Mouse (Mus musculus) bone marrow, adult 2 months (tissue): ENCODE data around the gene Nme7. TPM values are rescaled to one million over a fixed set of nuclear protein-coding genes. Genes with fewer than 3 reads are reported as not detected.

ENCODE experiments used
- H3K27ac ChIP-seq: fragments of 200-500 bp; 2 replicates; pipeline ENCODE4 v1.5.1; 2012; ENCODE audit warnings: low read depth, mild to moderate bottlenecking, control low read depth, inconsistent platforms, low read length; ENCODE audit not compliant: control insufficient read depth, poor library complexity, insufficient read depth
- H3K4me1 ChIP-seq: fragments of 200-500 bp; 2 replicates; pipeline ENCODE4 v1.6.1; 2011; ENCODE audit warnings: low read length; ENCODE audit not compliant: control insufficient read depth, insufficient read depth
- H3K4me3 ChIP-seq: fragments of 200-500 bp; replicated peaks from 2 replicates; pipeline ENCODE3; 2011; ENCODE audit warnings: mild to moderate bottlenecking, low read depth, low read length, control low read depth; ENCODE audit not compliant: control insufficient read depth
- CTCF ChIP-seq: fragments of 200-500 bp; IDR thresholded peaks from 2 replicates; pipeline ENCODE4 v1.5.1; 2011; ENCODE audit warnings: low read length, control low read depth; ENCODE audit not compliant: control insufficient read depth, insufficient read depth
- POLR2A ChIP-seq: fragments of 200-500 bp; IDR thresholded peaks from 2 replicates; pipeline ENCODE4 v1.6.1; 2011; ENCODE audit warnings: low read depth, mild to moderate bottlenecking, control low read depth, low read length, borderline replicate concordance; ENCODE audit not compliant: control insufficient read depth
- WGBS: fragments of 180-500 bp; shearing (Covaris S2); methylation state at CpG from one replicate; pipeline ENCODE4 v1.1.7; 2018; 5-methylcytosine and 5-hydroxymethylcytosine counted together
- polyA plus RNA-seq: library from polyadenylated mRNA; stranded (reverse); fragments of >200 nt; gene quantifications from 2 replicates; pipeline ENCODE4 v1.2.4, GENCODE M21; 2011; ENCODE audit warnings: low replicate concordance; ENCODE audit not compliant: missing spikeins, insufficient read depth, insufficient read length

Gene Nme7
- polyA plus RNA-seq, 1 experiment = 16.5 TPM

DNA sequence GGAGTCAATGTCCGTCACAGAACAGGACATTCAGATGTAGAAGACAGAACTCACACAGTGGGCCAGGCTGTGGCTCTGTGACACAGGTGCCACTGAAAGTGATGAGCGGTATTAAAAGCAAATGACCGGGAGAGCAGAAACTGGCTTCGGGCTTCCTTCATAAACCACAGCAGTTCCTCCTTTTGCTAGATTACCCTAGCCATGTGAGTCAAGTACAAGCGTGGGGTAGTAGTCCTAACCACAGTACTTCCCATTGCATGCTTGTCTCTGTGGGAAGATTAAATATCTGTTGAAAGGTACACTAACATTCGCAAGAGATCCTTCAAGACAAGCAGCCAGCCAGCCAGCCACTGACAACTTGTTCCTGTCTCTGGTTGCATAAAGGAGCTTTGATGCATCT is 136.3 kb downstream of the Nme7 start:
- Histone ChIP-seq H3K4me3 (no peak overlapping the region), H3K4me1 (peaks cover 9% of the 10 kb centered on the region), H3K27ac (peak overlapping the region; percentile 12; the same call in 1 of the 2 replicates)
- TF ChIP-seq CTCF (no peak), POLR2A (no peak)
- WGBS = 5% methylated on average over 6 of the region's 6 CpGs

DNA sequence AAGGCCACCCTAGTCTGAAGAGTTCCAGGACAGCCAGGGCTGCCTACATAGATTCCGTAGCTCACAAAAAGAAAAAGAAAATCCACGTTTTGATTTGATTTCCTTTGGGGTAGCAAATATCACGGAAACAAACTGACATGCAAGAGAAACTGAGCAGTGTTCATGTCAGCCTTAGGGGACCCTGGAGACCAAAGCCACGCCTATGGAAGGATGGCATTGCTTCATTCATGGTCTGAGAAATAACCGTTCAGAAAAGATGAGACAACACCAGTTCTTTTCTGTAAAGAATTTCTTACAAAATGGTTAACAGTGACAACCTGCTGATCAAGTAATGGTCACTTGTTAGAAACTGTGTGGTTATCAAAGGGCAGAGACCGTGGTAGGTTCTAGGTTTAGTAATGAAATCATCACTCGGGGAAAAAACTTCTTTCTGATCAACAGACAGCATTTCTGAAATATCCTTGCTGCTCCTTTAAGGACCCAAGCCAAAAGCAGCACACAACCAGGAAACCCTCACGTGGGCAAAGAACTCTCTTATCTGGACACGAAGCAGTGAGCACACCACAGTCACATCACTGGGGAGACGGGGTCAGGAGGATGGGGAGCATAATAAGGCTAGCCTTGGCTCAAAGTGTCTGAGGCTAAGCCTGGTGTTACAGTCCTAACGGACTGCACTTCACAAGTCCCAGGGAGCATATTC is 136.9 kb downstream of the Nme7 start:
- Histone ChIP-seq H3K4me3 (no peak overlapping the region), H3K27ac (peak overlapping the region; percentile 37), H3K4me1 (peaks cover 9% of the 10 kb centered on the region)
- TF ChIP-seq CTCF = no peak
- no peak for TF ChIP-seq POLR2A
- 28% methylated on average over 11 of the region's 11 CpGs for WGBS

DNA sequence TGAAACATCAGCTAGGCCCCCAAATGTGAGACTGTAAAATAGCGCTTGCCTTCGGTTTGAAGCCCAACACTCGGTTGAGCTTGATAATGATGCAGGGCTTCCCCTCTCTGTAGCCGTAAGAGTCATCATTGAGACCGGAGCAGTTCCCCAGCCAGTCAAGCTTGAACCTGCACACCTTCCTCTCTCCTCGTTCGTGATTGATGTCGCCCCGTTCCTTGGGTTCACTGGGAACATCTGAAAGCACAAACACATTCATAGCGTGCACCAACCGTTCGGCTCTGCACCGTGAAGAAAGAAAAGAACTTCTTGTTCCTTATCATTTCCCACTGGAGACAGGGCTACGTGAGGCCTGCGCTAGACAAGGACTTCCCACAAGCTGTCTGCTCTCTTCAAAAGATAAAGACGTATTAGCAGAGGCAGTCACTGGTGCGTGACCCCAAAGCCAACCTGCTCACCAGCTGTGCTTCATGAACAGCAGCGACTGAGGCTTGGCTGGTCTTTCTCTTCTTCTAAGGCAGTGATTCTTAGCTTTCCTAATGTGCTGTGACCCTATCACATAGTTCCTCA is 137.6 kb downstream of the Nme7 start:
- H3K4me1 ChIP-seq = peaks cover 9% of the 10 kb centered on the region
- no peak for TF ChIP-seq CTCF
- TF ChIP-seq POLR2A = no peak
- H3K4me3 ChIP-seq = no peak overlapping the region
- 55% methylated on average over 18 of the region's 18 CpGs for WGBS
- H3K27ac ChIP-seq = peak overlapping the region; percentile 37

DNA sequence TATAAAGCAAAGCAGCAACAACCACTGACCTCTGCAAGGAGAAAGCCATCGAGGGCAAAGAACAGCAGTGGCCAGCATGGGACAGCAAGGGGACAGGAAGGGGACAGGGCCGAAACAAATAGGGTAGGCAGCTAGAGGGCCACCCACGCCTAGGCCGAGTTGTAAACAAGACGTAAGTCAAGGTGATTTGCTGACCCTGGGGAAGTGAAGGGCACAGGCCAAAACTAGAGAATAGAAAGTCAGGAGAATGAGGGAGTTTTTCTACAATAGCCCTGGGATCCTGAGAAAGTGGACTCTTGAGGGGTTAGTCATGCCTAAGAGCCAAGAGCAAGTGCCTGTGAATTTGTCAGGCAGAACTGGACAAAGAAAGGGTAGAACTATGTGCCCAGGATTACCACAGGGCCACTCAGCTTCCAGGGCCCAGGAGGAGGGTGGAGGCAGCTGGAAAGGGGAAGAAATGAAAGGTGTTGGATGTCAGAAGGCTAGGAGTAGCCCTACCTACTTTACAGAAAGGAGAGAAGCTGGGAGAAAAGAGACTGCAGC is 141.8 kb downstream of the Nme7 start:
- no peak overlapping the region for H3K27ac ChIP-seq
- WGBS = 82% methylated on average over 5 of the region's 5 CpGs

DNA sequence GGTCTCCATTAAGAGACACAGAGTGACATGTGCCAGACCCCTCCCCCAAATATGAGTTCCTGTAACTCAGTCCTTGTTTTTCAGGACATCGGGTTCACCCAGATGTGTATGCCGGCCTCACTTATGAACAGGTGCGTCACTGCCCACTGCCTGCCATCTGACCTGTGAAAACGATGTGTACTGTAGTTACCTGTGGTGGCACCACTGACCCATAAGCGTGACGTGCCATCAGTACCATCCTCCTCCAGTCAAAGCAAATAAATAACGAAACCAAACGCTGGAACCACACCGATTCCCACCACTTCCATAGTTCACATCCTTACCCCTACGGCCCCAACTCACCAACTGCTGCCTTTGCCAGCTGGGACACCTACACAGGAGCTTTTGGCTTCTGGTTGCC is 142.6 kb downstream of the Nme7 start:
- Histone ChIP-seq H3K27ac (no peak overlapping the region), H3K4me1 (peaks cover 2% of the 10 kb centered on the region; the same call in 1 of the 2 replicates), H3K4me3 (no peak overlapping the region)
- WGBS = 91% methylated on average over 10 of the region's 10 CpGs
- TF ChIP-seq CTCF = no peak
- TF ChIP-seq POLR2A = no peak

More for the DNA sequence above, 141.8 kb downstream of the Nme7 start:
- no peak for TF ChIP-seq CTCF
- H3K4me3 ChIP-seq = no peak overlapping the region
- H3K4me1 ChIP-seq = peaks cover 6% of the 10 kb centered on the region

DNA sequence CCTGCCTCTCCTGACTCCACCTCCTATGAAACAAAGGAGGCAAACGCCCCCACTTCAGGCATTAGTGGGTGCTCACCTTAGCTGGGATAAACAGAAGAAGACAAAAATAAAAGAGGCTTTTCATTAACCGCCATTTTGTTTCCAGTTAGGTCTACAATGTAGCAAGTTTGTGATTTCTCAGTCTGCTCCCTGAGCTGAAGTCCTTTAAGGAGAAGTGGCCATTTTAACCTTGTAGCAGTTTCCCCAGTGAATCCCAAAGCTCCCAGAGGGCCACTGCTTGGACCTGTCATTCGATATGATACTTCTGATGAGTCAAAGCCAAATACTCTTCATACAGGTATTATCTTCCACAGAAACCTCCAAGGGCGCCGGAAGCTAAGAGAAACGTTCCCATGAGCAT is 143.6 kb downstream of the Nme7 start:
- no peaks in the 10 kb centered on the region for H3K4me1 ChIP-seq
- H3K27ac ChIP-seq = no peak overlapping the region
- WGBS = 86% methylated on average over 6 of the region's 6 CpGs
- TF ChIP-seq CTCF (no peak), POLR2A (no peak)
- H3K4me3 ChIP-seq = no peak overlapping the region

DNA sequence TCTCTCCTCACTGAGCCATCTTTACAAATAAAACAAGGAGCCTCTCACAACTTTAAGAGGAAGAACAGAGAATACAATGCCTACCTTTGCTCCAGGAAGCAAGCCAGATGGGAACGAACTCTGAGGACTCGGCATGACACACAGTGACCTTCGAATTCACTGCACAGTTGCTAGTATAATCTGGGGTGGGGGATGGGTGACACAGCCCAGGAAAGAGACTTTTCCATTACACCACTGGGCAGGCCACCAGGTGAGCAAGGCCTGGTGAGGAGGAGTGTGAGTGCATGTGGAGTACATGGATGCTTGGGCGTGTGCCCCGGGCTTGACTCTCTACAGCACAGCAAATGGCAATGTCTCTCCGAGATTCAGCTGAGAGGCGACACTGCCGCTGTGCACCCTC is 145.7 kb downstream of the Nme7 start:
- Histone ChIP-seq H3K27ac (no peak overlapping the region), H3K4me1 (peaks cover 3% of the 10 kb centered on the region; the same call in 1 of the 2 replicates), H3K4me3 (no peak overlapping the region)
- 88% methylated on average over 8 of the region's 8 CpGs for WGBS
- TF ChIP-seq POLR2A (no peak), CTCF (no peak)

DNA sequence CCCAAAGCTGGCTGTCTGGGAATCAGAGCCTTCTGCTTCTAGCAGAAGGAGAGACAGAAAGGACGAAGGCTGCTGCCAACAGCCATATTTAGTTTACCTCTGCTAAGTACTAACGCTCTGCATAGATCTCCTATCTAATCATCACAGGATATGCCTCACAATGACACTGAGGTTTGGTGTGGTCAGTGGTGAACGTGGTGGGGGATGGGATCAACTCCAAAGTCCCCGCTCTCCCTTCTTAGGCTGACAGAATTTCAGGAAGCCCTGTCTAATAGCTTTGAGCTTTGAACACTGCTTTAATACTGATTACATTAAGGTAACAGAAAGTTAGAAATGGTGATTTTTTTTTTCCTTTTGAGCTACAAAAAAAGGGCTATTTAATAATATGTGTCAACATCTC is 146.3 kb downstream of the Nme7 start:
- Histone ChIP-seq H3K4me1 (peaks cover 3% of the 10 kb centered on the region; the same call in 1 of the 2 replicates), H3K27ac (no peak overlapping the region), H3K4me3 (no peak overlapping the region)
- no peak for TF ChIP-seq CTCF
- TF ChIP-seq POLR2A = no peak
- 47% methylated on average over 4 of the region's 4 CpGs for WGBS

DNA sequence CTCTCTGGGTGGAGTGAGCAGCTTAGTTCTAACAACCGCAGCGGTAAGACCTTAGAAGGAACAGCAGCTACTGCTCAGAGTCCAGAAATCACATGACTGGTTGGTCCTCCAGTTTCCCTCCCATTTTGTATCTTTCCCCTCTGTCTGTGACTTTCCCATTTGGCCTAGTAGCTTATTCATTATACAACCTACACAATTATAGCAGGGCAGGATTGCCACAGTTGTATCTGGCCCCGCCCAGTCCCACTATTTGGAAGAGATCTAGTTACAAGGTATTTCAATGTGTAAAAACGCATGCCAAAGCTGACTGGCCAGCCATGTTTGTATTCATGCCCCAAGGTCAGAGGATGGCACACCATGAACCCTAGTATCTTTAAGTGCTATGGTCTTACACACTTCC is 146.7 kb downstream of the Nme7 start:
- WGBS = 81% methylated on average over 4 of the region's 4 CpGs
- Histone ChIP-seq H3K4me1 (peaks cover 3% of the 10 kb centered on the region; the same call in 1 of the 2 replicates), H3K4me3 (no peak overlapping the region), H3K27ac (no peak overlapping the region)
- TF ChIP-seq POLR2A (no peak), CTCF (no peak)
